7 mouse cellular contexts compared by ENCODE assay signal in the genomic region with DNA sequence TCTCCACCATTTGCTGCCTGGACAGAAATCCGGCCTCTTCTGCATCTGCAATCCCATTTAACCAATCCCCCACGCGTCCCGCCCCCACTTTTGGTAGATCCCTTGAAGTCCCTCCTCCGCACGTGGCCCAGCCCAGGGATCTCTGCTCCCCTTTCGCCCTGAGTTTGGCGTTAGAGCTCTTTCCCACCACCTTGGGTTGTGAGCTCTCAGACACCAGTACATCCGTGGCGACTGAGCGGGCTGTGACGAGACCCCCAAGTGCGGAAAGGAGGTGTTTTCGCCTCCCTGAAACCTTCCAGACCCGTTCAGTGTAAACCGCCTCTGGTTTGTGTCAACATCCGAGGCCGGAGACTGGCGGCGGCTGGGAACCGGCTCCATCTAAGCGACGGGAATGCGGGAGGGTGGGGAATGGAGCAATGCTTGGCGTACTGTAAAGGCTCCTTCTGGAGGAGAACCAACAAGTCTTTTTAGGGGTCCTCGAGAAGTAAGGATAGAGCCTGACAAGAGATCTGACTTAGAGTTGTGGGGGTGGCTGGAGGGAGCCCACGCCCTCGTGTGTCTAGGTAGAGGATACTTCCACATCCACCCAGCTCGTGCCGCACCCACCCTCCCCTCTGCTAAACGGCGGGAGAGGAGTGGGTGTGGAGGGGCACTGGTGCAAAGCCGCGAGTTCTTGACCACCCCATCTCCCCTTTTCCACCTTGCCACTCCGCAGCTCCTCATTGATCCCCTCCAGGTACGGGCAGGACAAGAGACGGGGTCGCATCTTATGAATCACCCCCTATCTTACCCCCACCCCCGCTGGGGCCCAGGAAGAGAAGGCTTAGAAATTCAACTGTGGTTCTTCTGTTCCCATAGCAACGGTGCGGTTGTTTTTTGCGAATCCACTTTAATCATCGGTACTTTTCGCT. TPM values are rescaled to one million over a fixed set of nuclear protein-coding genes. Genes with fewer than 3 reads are reported as not detected.
DNase-seq lines count a peak whose midpoint lies in the region; ATAC-seq and TF ChIP-seq lines count a peak whose summit lies in the region.

A gene (plus strand): TSS at position 900 of the 911 bp plus-strand sequence.

- no peak for TF ChIP-seq CTCF in small intestine, adult 2 months (IDR thresholded peaks at IDR 0.05; ENCODE audit: extremely low read depth, insufficient read length, insufficient replicate concordance, low read depth, low read length)

- H3K27me3 ChIP-seq in embryonic facial prominence, embryonic 15.5 days = peaks cover 63% of the 10 kb centered on the region
- H3K27me3 ChIP-seq in hindbrain, embryonic 14.5 days (ENCODE audit: control insufficient read depth, insufficient read depth, low read length) = peaks cover 37% of the 10 kb centered on the region
- H3K27me3 ChIP-seq in small intestine, adult 2 months (ENCODE audit: control insufficient read depth, insufficient read depth, low read length) = peaks cover 28% of the 10 kb centered on the region

- H3K27ac ChIP-seq in embryonic facial prominence, embryonic 15.5 days (replicated peaks) = no peak within 1 kb of the TSS
- peak within 1 kb of the TSS; percentile 34 for H3K27ac ChIP-seq in hindbrain, embryonic 14.5 days
- H3K27ac ChIP-seq in small intestine, adult 2 months (ENCODE audit: insufficient read depth, low read depth, low read length) = no peak within 1 kb of the TSS

- H3K4me3 ChIP-seq in embryonic facial prominence, embryonic 15.5 days (replicated peaks) = peak within 1 kb of the TSS; percentile 46
- peak within 1 kb of the TSS; percentile 40 for H3K4me3 ChIP-seq in hindbrain, embryonic 14.5 days (replicated peaks; ENCODE audit: low read length)
- H3K4me3 ChIP-seq in small intestine, adult 2 months (ENCODE audit: low read depth, low read length) = peak within 1 kb of the TSS; percentile 52

- 0 out of 2 replicates have a peak within 1 kb of the TSS, but pooled peaks have one; percentile 6 for H3K9ac ChIP-seq in embryonic facial prominence, embryonic 15.5 days
- peak within 1 kb of the TSS; percentile 60 for H3K9ac ChIP-seq in hindbrain, embryonic 14.5 days

- no peaks in the 10 kb centered on the region for H3K9me3 ChIP-seq in embryonic facial prominence, embryonic 15.5 days (replicated peaks)
- H3K9me3 ChIP-seq in hindbrain, embryonic 14.5 days (ENCODE audit: control insufficient read depth, low read length) = no peaks in the 10 kb centered on the region

- peaks cover 17% of the 10 kb centered on the region for H3K4me1 ChIP-seq in embryonic facial prominence, embryonic 15.5 days
- H3K4me1 ChIP-seq in hindbrain, embryonic 14.5 days (replicated peaks; ENCODE audit: control insufficient read depth, insufficient read depth, low read length) = peaks cover 22% of the 10 kb centered on the region
- peaks cover 9% of the 10 kb centered on the region for H3K4me1 ChIP-seq in small intestine, adult 2 months (ENCODE audit: control insufficient read depth, insufficient read depth, insufficient read length, low read length)

- TF ChIP-seq POLR2A in small intestine, adult 2 months (IDR thresholded peaks at IDR 0.05; ENCODE audit: low read depth, low read length) = no peak

- H3K36me3 ChIP-seq in embryonic facial prominence, embryonic 15.5 days = no peaks in the 10 kb centered on the region
- H3K36me3 ChIP-seq in hindbrain, embryonic 14.5 days (replicated peaks; ENCODE audit: control insufficient read depth, insufficient read depth) = no peaks in the 10 kb centered on the region
- H3K36me3 ChIP-seq in small intestine, adult 2 months (ENCODE audit: control insufficient read depth, insufficient read depth, low read length) = no peaks in the 10 kb centered on the region

- H3K4me2 ChIP-seq in embryonic facial prominence, embryonic 15.5 days (replicated peaks) = peak within 1 kb of the TSS; percentile 82
- H3K4me2 ChIP-seq in hindbrain, embryonic 14.5 days (replicated peaks) = peak within 1 kb of the TSS; percentile 77

- peak; percentile 15; the same call in 1 of the 2 replicates for ATAC-seq in embryonic facial prominence, embryonic 15.5 days (ENCODE audit: insufficient number of reproducible peaks, low FRiP score, low TSS enrichment, low read depth)
- ATAC-seq in hindbrain, embryonic 14.5 days (ENCODE audit: low FRiP score) = peak; percentile 63

- WGBS in embryonic facial prominence, embryonic 15.5 days = under 1% methylated on average over 44 of the region's 44 CpGs
- under 1% methylated on average over 44 of the region's 44 CpGs for WGBS in hindbrain, embryonic 14.5 days
- WGBS in small intestine, adult 2 months = 2% methylated on average over 44 of the region's 44 CpGs

- DNase-seq in ES-CJ7 (ENCODE audit: low read depth, low spot score) = peak; percentile 67
- DNase-seq in adrenal gland, postnatal 25 days = peak; percentile 66
- DNase-seq in hindbrain, embryonic 14.5 days (ENCODE audit: low spot score) = peak; percentile 67
- peak; percentile 43 to 71 for DNase-seq in left cerebral cortex, adult 8-10 months (ENCODE audit: low spot score in 2 of 2)
- DNase-seq in mesoderm, embryonic 11.5 days (ENCODE audit: low read depth, low spot score) = peak; percentile 40

RNA-seq across cellular contexts. Expression of the gene that starts here (rescaled TPM):
- total RNA-seq in adrenal gland, postnatal 25 days (2021) = 2.0 and 3.6 TPM in 2 replicates
- 0.28 and 0.54 TPM in 2 replicates for polyA plus RNA-seq in embryonic facial prominence, embryonic 15.5 days (2015; fragmentation: Nextera tagmentation; extraction: Ambion mirVana)
- polyA plus RNA-seq in hindbrain, embryonic 14.5 days (2014; fragmentation: Nextera tagmentation; extraction: Ambion mirVana) = 34.0 and 52.6 TPM in 2 replicates
- 100 to 1,000 TPM; 419 to 526 (median 447) TPM for total RNA-seq in left cerebral cortex, adult 8-10 months (2022)
- 0.20 and 0.53 TPM in 2 replicates for polyA plus RNA-seq in small intestine, adult 2 months (2012; rRNA removed)

Comparison
In these comparisons a context has a peak if more than half of its experiments do, and no peak if none do; other contexts are left out.
1. RNA of the gene that starts here (total RNA-seq): 419 to 526 TPM in left cerebral cortex, adult 8-10 months; 2.0 to 3.6 TPM in adrenal gland, postnatal 25 days; every median in the first group is over 10 times any median in the second.
2. RNA of the gene that starts here (polyA plus RNA-seq): 34.0 to 52.6 TPM in hindbrain, embryonic 14.5 days; 0.28 to 0.54 TPM in embryonic facial prominence, embryonic 15.5 days and 0.20 to 0.53 TPM in small intestine, adult 2 months; every median in the first group is over 10 times any median in the second.
3. Peak in ATAC-seq, H3K4me3 ChIP-seq, H3K9ac ChIP-seq and H3K4me2 ChIP-seq in embryonic facial prominence, embryonic 15.5 days; RNA of the gene not detected or under 1 TPM.
4. Peak in every context shown above with its lines, with median percentiles within 50 percentile points of each other: DNase-seq and H3K4me3 ChIP-seq.